Mouse (Mus musculus): ENCODE data around the gene Olfr545. TPM values are rescaled to one million over a fixed set of nuclear protein-coding genes. Genes with fewer than 3 reads are reported as not detected.

Gene Olfr545
- polyA plus RNA-seq (2014; fragmentation: Nextera tagmentation; extraction: Ambion mirVana): not detected in 2 replicates

- DNase-seq (no peak), ATAC-seq (ENCODE audit: insufficient read depth) (no peak)
- H3K36me3 ChIP-seq (ENCODE audit: insufficient read depth): no peaks in the 10 kb centered on the region
- no peaks in the 10 kb centered on the region for H3K4me1 ChIP-seq (ENCODE audit: insufficient read depth)
- no peak within 1 kb of the TSS for H3K9ac ChIP-seq
- H3K27me3 ChIP-seq (ENCODE audit: insufficient read depth, low read length): no peaks in the 10 kb centered on the region
- no peak within 1 kb of the TSS for H3K27ac ChIP-seq (ENCODE audit: low read depth)
- 66% methylated on average over 3 of the region's 3 CpGs for WGBS
- no peak within 1 kb of the TSS for H3K4me2 ChIP-seq
- H3K4me3 ChIP-seq (ENCODE audit: low read depth, low read length): no peak within 1 kb of the TSS
- TF ChIP-seq CTCF (IDR thresholded peaks at IDR 0.05; ENCODE audit: low read depth): no peak
- H3K9me3 ChIP-seq (ENCODE audit: low read depth, low read length): no peaks in the 10 kb centered on the region
These were observed at the start of gene Olfr545 for GRCm38 (mm10) chr7:102499473-102499872. Olfr545 (minus strand) TSS chr7:102499573.

GRCm38 (mm10) chr7:102541251-102541650 is 41.9 kb upstream of the Olfr545 start:
- no peaks in the 10 kb centered on the region for H3K4me1 ChIP-seq (ENCODE audit: insufficient read depth)
- H3K4me2 ChIP-seq: no peak overlapping the region
- no peaks in the 10 kb centered on the region for H3K9me3 ChIP-seq (ENCODE audit: low read depth, low read length)
- H3K4me3 ChIP-seq (ENCODE audit: low read depth, low read length): no peak overlapping the region
- no peak for TF ChIP-seq CTCF (IDR thresholded peaks at IDR 0.05; ENCODE audit: low read depth)
- WGBS: 50% methylated on average over 3 of the region's 3 CpGs
- DNase-seq (no peak), ATAC-seq (ENCODE audit: insufficient read depth) (no peak)
- no peaks in the 10 kb centered on the region for H3K36me3 ChIP-seq (ENCODE audit: insufficient read depth)
- H3K27me3 ChIP-seq (ENCODE audit: insufficient read depth, low read length): no peaks in the 10 kb centered on the region
- no peak overlapping the region for H3K27ac ChIP-seq (ENCODE audit: low read depth)
- no peak overlapping the region for H3K9ac ChIP-seq

- H3K9ac ChIP-seq: no peak within 1 kb of the TSS
- WGBS: 71% methylated on average over 2 of the region's 2 CpGs
- no peak for TF ChIP-seq CTCF (IDR thresholded peaks at IDR 0.05; ENCODE audit: low read depth)
- DNase-seq (no peak), ATAC-seq (ENCODE audit: insufficient read depth) (no peak)
- H3K4me2 ChIP-seq: no peak within 1 kb of the TSS
- H3K27me3 ChIP-seq (ENCODE audit: insufficient read depth, low read length): no peaks in the 10 kb centered on the region
- no peaks in the 10 kb centered on the region for H3K4me1 ChIP-seq (ENCODE audit: insufficient read depth)
- no peak within 1 kb of the TSS for H3K27ac ChIP-seq (ENCODE audit: low read depth)
- no peak within 1 kb of the TSS for H3K4me3 ChIP-seq (ENCODE audit: low read depth, low read length)
- no peaks in the 10 kb centered on the region for H3K36me3 ChIP-seq (ENCODE audit: insufficient read depth)
- no peaks in the 10 kb centered on the region for H3K9me3 ChIP-seq (ENCODE audit: low read depth, low read length)
These were observed 41.2 kb upstream of the Olfr545 start, which contains the start of gene Olfr548-ps1 for GRCm38 (mm10) chr7:102540596-102540995. Olfr548-ps1 (plus strand) TSS chr7:102540896.

- no peak for ATAC-seq (ENCODE audit: insufficient read depth)
- Histone ChIP-seq H3K4me3 (ENCODE audit: low read depth, low read length) (no peak within 1 kb of the TSS), H3K27ac (ENCODE audit: low read depth) (no peak within 1 kb of the TSS), H3K4me2 (no peak within 1 kb of the TSS), H3K36me3 (ENCODE audit: insufficient read depth) (no peaks in the 10 kb centered on the region), H3K27me3 (ENCODE audit: insufficient read depth, low read length) (no peaks in the 10 kb centered on the region), H3K9ac (no peak within 1 kb of the TSS), H3K9me3 (ENCODE audit: low read depth, low read length) (no peaks in the 10 kb centered on the region), H3K4me1 (ENCODE audit: insufficient read depth) (no peaks in the 10 kb centered on the region)
- DNase-seq: no peak
- TF ChIP-seq CTCF (IDR thresholded peaks at IDR 0.05; ENCODE audit: low read depth): no peak
- WGBS: 81% methylated on average over 1 of the region's 1 CpGs
These were observed 35.1 kb upstream of the Olfr545 start, which contains the start of gene Olfr547 for GRCm38 (mm10) chr7:102534449-102534848. Olfr547 (plus strand) TSS chr7:102534749.

- Histone ChIP-seq H3K27me3 (ENCODE audit: insufficient read depth, low read length) (no peaks in the 10 kb centered on the region), H3K36me3 (ENCODE audit: insufficient read depth) (no peaks in the 10 kb centered on the region), H3K4me1 (ENCODE audit: insufficient read depth) (no peaks in the 10 kb centered on the region), H3K9ac (no peak overlapping the region), H3K27ac (ENCODE audit: low read depth) (no peak overlapping the region), H3K4me2 (no peak overlapping the region), H3K4me3 (ENCODE audit: low read depth, low read length) (no peak overlapping the region), H3K9me3 (ENCODE audit: low read depth, low read length) (no peaks in the 10 kb centered on the region)
- WGBS: 78% methylated on average over 1 of the region's 1 CpGs
- no peak for TF ChIP-seq CTCF (IDR thresholded peaks at IDR 0.05; ENCODE audit: low read depth)
- no peak for ATAC-seq (ENCODE audit: insufficient read depth)
- no peak for DNase-seq
These were observed 29.7 kb upstream of the Olfr545 start for GRCm38 (mm10) chr7:102529052-102529451.

- H3K4me2 ChIP-seq: no peak overlapping the region
- no peak for TF ChIP-seq CTCF (IDR thresholded peaks at IDR 0.05; ENCODE audit: low read depth)
- no peaks in the 10 kb centered on the region; the same call in 1 of the 2 replicates for H3K27me3 ChIP-seq (ENCODE audit: insufficient read depth, low read length)
- H3K4me1 ChIP-seq (ENCODE audit: insufficient read depth): no peaks in the 10 kb centered on the region
- DNase-seq (no peak), ATAC-seq (ENCODE audit: insufficient read depth) (no peak)
- WGBS: 64% methylated on average over 2 of the region's 2 CpGs
- H3K9me3 ChIP-seq (ENCODE audit: low read depth, low read length): no peaks in the 10 kb centered on the region
- no peaks in the 10 kb centered on the region for H3K36me3 ChIP-seq (ENCODE audit: insufficient read depth)
- no peak overlapping the region for H3K4me3 ChIP-seq (ENCODE audit: low read depth, low read length)
- H3K9ac ChIP-seq: no peak overlapping the region
- H3K27ac ChIP-seq (ENCODE audit: low read depth): no peak overlapping the region
These were observed 17.6 kb upstream of the Olfr545 start for GRCm38 (mm10) chr7:102517051-102517335.

- no peak overlapping the region for H3K27ac ChIP-seq (ENCODE audit: low read depth)
- no peak overlapping the region for H3K4me3 ChIP-seq (ENCODE audit: low read depth, low read length)
- no peaks in the 10 kb centered on the region; the same call in 1 of the 2 replicates for H3K27me3 ChIP-seq (ENCODE audit: insufficient read depth, low read length)
- no peaks in the 10 kb centered on the region for H3K4me1 ChIP-seq (ENCODE audit: insufficient read depth)
- WGBS: 56% methylated on average over 10 of the region's 10 CpGs
- H3K4me2 ChIP-seq: no peak overlapping the region
- TF ChIP-seq CTCF (IDR thresholded peaks at IDR 0.05; ENCODE audit: low read depth): no peak
- no peak overlapping the region for H3K9ac ChIP-seq
- H3K36me3 ChIP-seq (ENCODE audit: insufficient read depth): no peaks in the 10 kb centered on the region
- H3K9me3 ChIP-seq (ENCODE audit: low read depth, low read length): no peaks in the 10 kb centered on the region
- no peak for DNase-seq
- no peak for ATAC-seq (ENCODE audit: insufficient read depth)
These were observed 17.1 kb upstream of the Olfr545 start for GRCm38 (mm10) chr7:102516261-102517050.
